Mouse (Mus musculus) pancreas, adult 10 weeks (tissue): ENCODE data around the gene Zkscan6. TPM values are rescaled to one million over a fixed set of nuclear protein-coding genes. Genes with fewer than 3 reads are reported as not detected.

Experiments
- polyA plus RNA-seq: library from polyadenylated mRNA; stranded (reverse); fragments of 350-450 nt; fragmentation: Illumina TruSeq; extraction: RNeasy Lipid Tissue Mini Kit (QIAGEN cat#74804); gene quantifications from one replicate; pipeline ENCODE4 v1.2.3, GENCODE M21; 2015; ENCODE audit warnings: low read depth, low replicate concordance; ENCODE audit not compliant: insufficient read depth

Zkscan6 gene
- 1.8 TPM for polyA plus RNA-seq

GRCm38 (mm10) chr11:65806909-65807504, at the start of gene Zkscan6:
TSS of gene Zkscan6 (plus strand) at chr11:65807175.

GRCm38 (mm10) chr11:65788154-65788553, 18.8 kb upstream of the Zkscan6 start, which contains the start of gene Map2k4:
TSS of gene Map2k4 (minus strand) at chr11:65788297.

Other genes starting within 250 kb of the Zkscan6 start
- 4.5 TPM for gene Map2k4, start 18.9 kb upstream of the Zkscan6 start, polyA plus RNA-seq